Mouse (Mus musculus) MEL (cell line): ENCODE measurements around the gene Ccdc141. TPM values are rescaled to one million over a fixed set of nuclear protein-coding genes. Genes with fewer than 3 reads are reported as not detected.

Experiments
- DNase-seq: peaks from one replicate; pipeline ENCODE4 v3.0.0; 2011; ENCODE audit warnings: low read depth, low spot score
- H3K27ac ChIP-seq: 2 replicates; pipeline ENCODE4 v1.5.1; 2012; ENCODE audit warnings: low read depth, mild to moderate bottlenecking, control low read depth, low read length, moderate library complexity; ENCODE audit not compliant: control insufficient read depth
- H3K27me3 ChIP-seq, 2 experiments: fragments of 150-350 bp in 1 of 2; sonication (generic) in 1 of 2; 2 replicates each; pipeline ENCODE4 v1.6.1; 2012; ENCODE audit warnings: low read length in 2 of 2, mild to moderate bottlenecking in 2 of 2, improper control_type of control experiment in 1 of 2, moderate library complexity in 1 of 2; ENCODE audit not compliant: insufficient read depth in 2 of 2, control insufficient read depth in 1 of 2
- H3K36me3 ChIP-seq, 2 experiments: 2 replicates each; pipeline ENCODE4 v1.6.1; 2012 to 2014; ENCODE audit warnings: low read length in 2 of 2, improper control_type of control experiment in 1 of 2, inconsistent platforms in 1 of 2, mild to moderate bottlenecking in 1 of 2; ENCODE audit not compliant: insufficient read depth in 2 of 2, control insufficient read depth in 1 of 2
- H3K4me1 ChIP-seq, 2 experiments: fragments of 150-350 bp in 1 of 2; sonication (generic) in 1 of 2; 2 replicates each; pipeline ENCODE4 v1.6.1; 2012; ENCODE audit warnings: low read length in 2 of 2, improper control_type of control experiment in 1 of 2, mild to moderate bottlenecking in 1 of 2; ENCODE audit not compliant: insufficient read depth in 2 of 2, control insufficient read depth in 1 of 2
- H3K4me3 ChIP-seq, 2 experiments: fragments of 150-350 bp in 1 of 2; sonication (generic) in 1 of 2; 2 replicates each; pipeline ENCODE4 v1.5.1; 2012; ENCODE audit warnings: low read depth in 2 of 2, low read length in 2 of 2, mild to moderate bottlenecking in 2 of 2, moderate library complexity in 2 of 2, control low read depth in 1 of 2, improper control_type of control experiment in 1 of 2; ENCODE audit not compliant: control insufficient read depth in 1 of 2, insufficient read depth in 1 of 2
- H3K79me2 ChIP-seq: 2 replicates; pipeline ENCODE4 v1.6.1; 2012; ENCODE audit warnings: mild to moderate bottlenecking, low read length, moderate library complexity; ENCODE audit not compliant: control insufficient read depth, poor library complexity, insufficient read depth
- H3K9ac ChIP-seq: 2 replicates; pipeline ENCODE4 v1.6.1; 2012; ENCODE audit warnings: low read depth, mild to moderate bottlenecking, control low read depth, low read length, moderate library complexity; ENCODE audit not compliant: control insufficient read depth, poor library complexity, severe bottlenecking
- H3K9me3 ChIP-seq: fragments of 150-350 bp; sonication (generic); replicated peaks from 2 replicates; pipeline ENCODE4 v1.6.1; 2012; ENCODE audit warnings: mild to moderate bottlenecking, low read length, improper control_type of control experiment, moderate library complexity; ENCODE audit not compliant: insufficient read depth
- BHLHE40 ChIP-seq: IDR thresholded peaks from 2 replicates; pipeline ENCODE4 v1.6.1; 2012; ENCODE audit warnings: low read depth, mild to moderate bottlenecking, inconsistent platforms, low read length, improper control_type of control experiment, borderline replicate concordance
- CHD1 ChIP-seq: IDR thresholded peaks from 2 replicates; pipeline ENCODE4 v1.6.1; 2012; ENCODE audit warnings: low read depth, mild to moderate bottlenecking, inconsistent platforms, low read length, improper control_type of control experiment
- CHD2 ChIP-seq: IDR thresholded peaks from 2 replicates; pipeline ENCODE4 v1.6.1; 2011; ENCODE audit warnings: low read length, improper control_type of control experiment
- CTCF ChIP-seq, 3 experiments: IDR thresholded peaks in 2 of 3; conservative IDR thresholded peaks in 1 of 3; 2 replicates each; pipeline ENCODE4 v1.5.1; 2011 to 2012; ENCODE audit warnings: low read length in 3 of 3, low read depth in 2 of 3, mild to moderate bottlenecking in 2 of 3, improper control_type of control experiment in 1 of 3, inconsistent platforms in 1 of 3, mixed read lengths in 1 of 3, moderate library complexity in 1 of 3; ENCODE audit not compliant: control insufficient read depth in 1 of 3, insufficient read depth in 1 of 3, poor library complexity in 1 of 3, severe bottlenecking in 1 of 3
- E2F4 ChIP-seq: IDR thresholded peaks from 2 replicates; pipeline ENCODE4 v1.6.1; 2011; ENCODE audit warnings: low read depth, low read length, improper control_type of control experiment, borderline replicate concordance
- ELF1 ChIP-seq: IDR thresholded peaks from 2 replicates; pipeline ENCODE4 v1.6.1; 2014; ENCODE audit warnings: low read depth, mild to moderate bottlenecking, inconsistent platforms, low read length, improper control_type of control experiment, moderate library complexity
- GABPA ChIP-seq: IDR thresholded peaks from 2 replicates; pipeline ENCODE4 v1.6.1; 2012; ENCODE audit warnings: low read depth, mild to moderate bottlenecking, inconsistent platforms, low read length, improper control_type of control experiment, moderate library complexity
- MAFK ChIP-seq: IDR thresholded peaks from 2 replicates; pipeline ENCODE4 v1.6.1; 2011; ENCODE audit warnings: low read depth, mild to moderate bottlenecking, low read length, improper control_type of control experiment, borderline replicate concordance
- MAX ChIP-seq: IDR thresholded peaks from 2 replicates; pipeline ENCODE4 v1.6.1; 2011; ENCODE audit warnings: low read length, improper control_type of control experiment
- MAZ ChIP-seq: IDR thresholded peaks from 2 replicates; pipeline ENCODE4 v1.6.1; 2012; ENCODE audit warnings: low read depth, mild to moderate bottlenecking, inconsistent platforms, low read length, improper control_type of control experiment
- MYB ChIP-seq: IDR thresholded peaks from 2 replicates; pipeline ENCODE4 v1.6.1; 2011; ENCODE audit warnings: mild to moderate bottlenecking, low read depth, low read length, improper control_type of control experiment
- NELFE ChIP-seq: IDR thresholded peaks from 2 replicates; pipeline ENCODE4 v1.6.1; 2011; ENCODE audit warnings: low read depth, low read length, improper control_type of control experiment
- NRF1 ChIP-seq: IDR thresholded peaks from 2 replicates; pipeline ENCODE4 v1.6.1; 2014; ENCODE audit warnings: low read depth, mild to moderate bottlenecking, inconsistent platforms, low read length, improper control_type of control experiment, moderate library complexity; ENCODE audit not compliant: poor library complexity, insufficient read depth, severe bottlenecking
- POLR2AphosphoS5 ChIP-seq: IDR thresholded peaks from 2 replicates; pipeline ENCODE4 v1.6.1; 2012; ENCODE audit warnings: low read depth, borderline replicate concordance, mild to moderate bottlenecking, inconsistent platforms, low read length, moderate library complexity, mixed read lengths
- RCOR1 ChIP-seq: IDR thresholded peaks from 2 replicates; pipeline ENCODE4 v1.6.1; 2012; ENCODE audit warnings: low read depth, mild to moderate bottlenecking, inconsistent platforms, low read length, improper control_type of control experiment
- SIN3A ChIP-seq: IDR thresholded peaks from 2 replicates; pipeline ENCODE4 v1.6.1; 2012; ENCODE audit warnings: low read length, improper control_type of control experiment, inconsistent platforms
- SMC3 ChIP-seq: IDR thresholded peaks from 2 replicates; pipeline ENCODE4 v1.6.1; 2011; ENCODE audit warnings: low read depth, low read length, improper control_type of control experiment
- TAL1 ChIP-seq: IDR thresholded peaks from 2 replicates; pipeline ENCODE4 v1.6.1; 2012; ENCODE audit warnings: mild to moderate bottlenecking, inconsistent platforms, low read length, moderate library complexity, mixed read lengths
- TBP ChIP-seq: IDR thresholded peaks from 2 replicates; pipeline ENCODE4 v1.8.0; 2011; ENCODE audit warnings: low read depth, low read length, improper control_type of control experiment
- TCF12 ChIP-seq: IDR thresholded peaks from 2 replicates; pipeline ENCODE4 v1.6.1; 2014; ENCODE audit warnings: low read depth, mild to moderate bottlenecking, inconsistent platforms, low read length, improper control_type of control experiment, moderate library complexity
- USF2 ChIP-seq, 2 experiments: IDR thresholded peaks; 2 replicates each; pipeline ENCODE4 v1.6.1; 2011 to 2012; ENCODE audit warnings: improper control_type of control experiment in 2 of 2, low read length in 2 of 2, borderline replicate concordance in 1 of 2, inconsistent platforms in 1 of 2, low read depth in 1 of 2, mild to moderate bottlenecking in 1 of 2; ENCODE audit not compliant: insufficient read depth in 1 of 2
- ZC3H11A ChIP-seq: IDR thresholded peaks from 2 replicates; pipeline ENCODE4 v1.6.1; 2012; ENCODE audit warnings: low read depth, mild to moderate bottlenecking, inconsistent platforms, low read length, improper control_type of control experiment
- ZKSCAN1 ChIP-seq: IDR thresholded peaks from 2 replicates; pipeline ENCODE4 v1.6.1; 2012; ENCODE audit warnings: low read depth, mild to moderate bottlenecking, inconsistent platforms, low read length, improper control_type of control experiment, moderate library complexity
- ZMIZ1 ChIP-seq: IDR thresholded peaks from 2 replicates; pipeline ENCODE4 v1.6.1; 2012; ENCODE audit warnings: low read depth, mild to moderate bottlenecking, inconsistent platforms, low read length, improper control_type of control experiment, moderate library complexity
- ZNF384 ChIP-seq: IDR thresholded peaks from 2 replicates; pipeline ENCODE4 v1.6.1; 2012; ENCODE audit warnings: low read depth, mild to moderate bottlenecking, inconsistent platforms, low read length, improper control_type of control experiment
- polyA plus RNA-seq, 2 experiments: library from polyadenylated mRNA; stranded (reverse) in 1 of 2; unstranded in 1 of 2; fragments of >175 nt in 1 of 2; fragments of >200 nt in 1 of 2; gene quantifications; 2 replicates each; pipeline versions ENCODE4 v1.2.1 to v1.2.4; 2012; ENCODE audit warnings: low replicate concordance in 2 of 2, low read depth in 1 of 2; ENCODE audit not compliant: insufficient read length in 2 of 2, insufficient read depth in 1 of 2, missing spikeins in 1 of 2
- total RNA-seq: library from RNA; depleted of rRNA; stranded (reverse); fragments of 300-350 nt; gene quantifications from 2 replicates; pipeline ENCODE4 v1.2.3, GENCODE M21; 2012

Ccdc141 gene
- total and polyA plus RNA-seq, 3 experiments: 0.54 to 1.1 TPM; not detected in 1

DNA sequence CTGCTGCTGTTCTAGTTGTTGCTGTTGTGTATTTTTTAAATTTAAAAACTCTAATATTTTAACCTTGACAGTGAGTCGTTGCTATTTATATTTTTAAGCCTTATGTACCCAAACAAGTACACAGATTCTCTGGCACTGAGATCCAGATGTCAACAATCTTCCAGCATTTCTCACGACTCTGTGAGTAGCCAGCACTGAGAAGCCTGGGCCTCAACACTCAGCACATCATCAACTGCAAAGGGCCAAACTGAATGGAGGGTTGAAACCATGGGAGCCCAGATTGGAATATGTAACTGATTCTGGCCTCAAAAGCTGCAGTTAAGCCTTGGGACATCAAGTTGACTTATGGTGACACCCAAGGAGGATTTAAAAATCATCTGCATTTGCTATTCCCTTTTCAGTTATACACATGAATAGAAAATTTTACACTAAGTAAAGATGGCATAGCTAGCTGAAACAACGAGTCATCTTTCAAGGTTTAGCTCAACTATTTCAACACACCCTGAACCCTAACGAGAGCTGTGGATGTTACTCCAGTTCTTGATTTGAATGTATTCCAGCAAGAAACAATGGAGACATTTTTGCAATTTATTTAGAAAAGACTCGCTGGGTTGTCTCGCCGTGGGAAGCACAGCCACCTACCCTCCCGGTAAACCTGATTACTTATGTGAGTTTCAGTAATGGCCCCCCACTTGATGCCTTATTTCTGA, 65.3 kb downstream of the Ccdc141 start:
- DNase-seq: no peak
- H3K27ac ChIP-seq: no peak overlapping the region
- no peaks in the 10 kb centered on the region for H3K79me2 ChIP-seq
- no peak overlapping the region for H3K4me3 ChIP-seq
- no peaks in the 10 kb centered on the region for H3K27me3 ChIP-seq
- H3K4me1 ChIP-seq: no peaks in the 10 kb centered on the region
- H3K9me3 ChIP-seq: no peaks in the 10 kb centered on the region
- peaks cover 0 to 5% of the 10 kb centered on the region in 2 experiments; a peak in 2 of 4 replicates for H3K36me3 ChIP-seq
- TF ChIP-seq RCOR1 (no peak), E2F4 (no peak), SMC3 (no peak), BHLHE40 (no peak), ZMIZ1 (no peak), TAL1 (no peak), CHD2 (no peak), CTCF (IDR thresholded peaks at IDR 0.05 in 2 of 3, conservative IDR thresholded peaks at IDR 0.05 in 1 of 3; ENCODE audit: control insufficient read depth in 1 of 3, insufficient read depth in 1 of 3, low read depth in 2 of 3, low read length in 3 of 3, poor library complexity in 1 of 3, severe bottlenecking in 1 of 3) (no peak), POLR2AphosphoS5 (no peak), TBP (no peak), SIN3A (no peak), MAX (no peak), USF2 (IDR thresholded peaks at IDR 0.05; ENCODE audit: borderline replicate concordance in 1 of 2, insufficient read depth in 1 of 2, low read depth in 1 of 2, low read length in 2 of 2) (no peak), GABPA (no peak), ZC3H11A (no peak), NELFE (no peak)
- H3K9ac ChIP-seq: no peak overlapping the region

DNA sequence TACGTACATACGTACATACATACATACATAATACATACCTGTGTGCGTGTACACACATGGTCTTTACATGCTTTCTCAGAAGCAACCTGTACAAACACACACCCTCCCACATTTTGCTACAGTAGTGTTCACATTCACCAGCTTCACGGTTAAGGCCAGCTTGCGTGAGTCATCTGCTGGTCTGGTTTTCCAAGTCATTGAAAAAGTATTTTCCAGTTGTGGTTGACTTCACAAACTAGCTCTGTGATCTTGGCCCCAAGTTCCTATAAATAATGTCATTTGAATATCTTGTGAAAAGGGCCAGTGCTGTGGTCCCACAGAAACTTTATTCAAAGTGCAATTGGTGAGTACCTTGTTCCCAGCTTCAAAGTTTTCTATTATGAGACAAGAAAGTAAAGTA, 67.9 kb downstream of the Ccdc141 start:
- Histone ChIP-seq H3K79me2 (no peaks in the 10 kb centered on the region), H3K9me3 (no peaks in the 10 kb centered on the region), H3K4me1 (no peaks in the 10 kb centered on the region), H3K9ac (no peak overlapping the region), H3K27me3 (no peaks in the 10 kb centered on the region), H3K27ac (no peak overlapping the region), H3K36me3 (no peaks in the 10 kb centered on the region), H3K4me3 (no peak overlapping the region)
- no peak for DNase-seq
- TF ChIP-seq USF2 (IDR thresholded peaks at IDR 0.05; ENCODE audit: borderline replicate concordance in 1 of 2, insufficient read depth in 1 of 2, low read depth in 1 of 2, low read length in 2 of 2) (no peak), MAFK (no peak), SMC3 (no peak), ELF1 (no peak), CHD1 (no peak), MAZ (no peak), NRF1 (no peak), ZC3H11A (no peak), TAL1 (no peak), ZNF384 (no peak), ZKSCAN1 (no peak), NELFE (no peak), MYB (no peak), ZMIZ1 (no peak), TCF12 (no peak), TBP (no peak), POLR2AphosphoS5 (no peak)
